Mouse (Mus musculus): Measurements from ENCODE around the gene Gm9936. TPM values are rescaled to one million over a fixed set of nuclear protein-coding genes. Genes with fewer than 3 reads are reported as not detected.
"Not testable (repeated sequence)": the region's sequence is repeated elsewhere in the genome, so short reads cannot be mapped to it uniquely, and the experiment has no call there.

Gene Gm9936
- not detected for total RNA-seq (2021)

GRCm38 (mm10) chr5:114858582-114858981 is at the start of gene Gm9936:
Gene Gm9936 (minus strand): TSS chr5:114858682.
- intact Hi-C loops (cut with DNase I): loop anchor here (5.0 kb wide), 1 partner anchor 151 kb away; the partner anchor contains the start of gene Tchp
- DNase-seq: no peak

GRCm38 (mm10) chr5:114902413-114902812 is 43.9 kb upstream of the Gm9936 start:
- intact Hi-C loops (cut with DNase I): loop anchor here (5.0 kb wide), 1 partner anchor 75 kb away; no protein-coding TSS in a partner anchor
- peak in 1 of 2 experiments; percentile 58 for DNase-seq

- no peak for DNase-seq
- intact Hi-C loops (cut with DNase I): no loop called here
Observed at GRCm38 (mm10) chr5:114898857-114899256, 40.4 kb upstream of the Gm9936 start.

- intact Hi-C loops (cut with DNase I): loop anchor here (1.0 kb wide), 1 partner anchor 8 kb away; no protein-coding TSS in a partner anchor
- peak; percentile 59 to 71 for DNase-seq
Observed at GRCm38 (mm10) chr5:114897374-114897793, 38.9 kb upstream of the Gm9936 start.

- peak in 1 of 2 experiments; percentile 53 for DNase-seq
- intact Hi-C loops (cut with DNase I): loop anchor here (1.0 kb wide), 1 partner anchor 8 kb away; no protein-coding TSS in a partner anchor
Observed at GRCm38 (mm10) chr5:114896688-114897373, 38.3 kb upstream of the Gm9936 start, which contains the start of gene Oasl2. Gene Oasl2 (plus strand): TSS chr5:114896936.

GRCm38 (mm10) chr5:114895542-114895941 is 37.1 kb upstream of the Gm9936 start:
- intact Hi-C loops (cut with DNase I): no loop called here
- DNase-seq: no peak

- intact Hi-C loops (cut with DNase I): loop anchor here (1.0 kb wide), 1 partner anchor 8 kb away; no protein-coding TSS in a partner anchor
- DNase-seq: no peak
Observed at GRCm38 (mm10) chr5:114888995-114889394, 30.5 kb upstream of the Gm9936 start.

GRCm38 (mm10) chr5:114886801-114887200 is 28.3 kb upstream of the Gm9936 start:
- no peak for DNase-seq
- intact Hi-C loops (cut with DNase I): no loop called here

- no peak for DNase-seq
- intact Hi-C loops (cut with DNase I): no loop called here
Observed at GRCm38 (mm10) chr5:114883022-114883421, 24.5 kb upstream of the Gm9936 start.

GRCm38 (mm10) chr5:114882319-114882718 is 23.8 kb upstream of the Gm9936 start:
- DNase-seq; intact Hi-C loops (cut with DNase I): not testable (repeated sequence)

- no peak for DNase-seq
- intact Hi-C loops (cut with DNase I): no loop called here
Observed at GRCm38 (mm10) chr5:114879399-114879798, 20.9 kb upstream of the Gm9936 start.

GRCm38 (mm10) chr5:114877487-114877886 is 19.0 kb upstream of the Gm9936 start:
- DNase-seq: no peak
- intact Hi-C loops (cut with DNase I): no loop called here

- intact Hi-C loops (cut with DNase I): no loop called here
- DNase-seq: no peak
Observed at GRCm38 (mm10) chr5:114876331-114876730, 17.8 kb upstream of the Gm9936 start.

GRCm38 (mm10) chr5:114875858-114876257 is 17.4 kb upstream of the Gm9936 start:
- peak in 1 of 2 experiments; percentile 6 for DNase-seq
- intact Hi-C loops (cut with DNase I): no loop called here

GRCm38 (mm10) chr5:114865279-114865678 is 6.8 kb upstream of the Gm9936 start:
- intact Hi-C loops (cut with DNase I): no loop called here
- DNase-seq: no peak

- intact Hi-C loops (cut with DNase I): no loop called here
- DNase-seq: no peak
Observed at GRCm38 (mm10) chr5:114864813-114865212, 6.3 kb upstream of the Gm9936 start.

GRCm38 (mm10) chr5:114861730-114862129 is 3.2 kb upstream of the Gm9936 start:
- intact Hi-C loops (cut with DNase I): no loop called here
- no peak for DNase-seq

GRCm38 (mm10) chr5:114859253-114859652 is 771 bp upstream of the Gm9936 start:
- intact Hi-C loops (cut with DNase I): loop anchor here (5.0 kb wide), 1 partner anchor 152 kb away; the partner anchor contains the start of gene Tchp
- peak; percentile 72 to 79 for DNase-seq

- DNase-seq; intact Hi-C loops (cut with DNase I): not testable (repeated sequence)
Observed at GRCm38 (mm10) chr5:114853364-114853763, 5.1 kb downstream of the Gm9936 start, which contains the start of gene 4930519G04Rik. Gene 4930519G04Rik (plus strand): TSS chr5:114853664.

- intact Hi-C loops (cut with DNase I): no loop called here
- DNase-seq: no peak
Observed at GRCm38 (mm10) chr5:114851565-114852236, 6.8 kb downstream of the Gm9936 start.

GRCm38 (mm10) chr5:114844371-114844770 is 14.1 kb downstream of the Gm9936 start:
- intact Hi-C loops (cut with DNase I); DNase-seq: not testable (repeated sequence)
